Mouse (Mus musculus): ENCODE results near the gene Ankrd44. TPM values are rescaled to one million over a fixed set of nuclear protein-coding genes. Genes with fewer than 3 reads are reported as not detected.

Gene Ankrd44
- polyA plus RNA-seq, 1 experiment from 2014 or later: 28.9 TPM

GRCm38 (mm10) chr1:54776116-54776515 lies 150.1 kb downstream of the Ankrd44 start:
- H3K27ac ChIP-seq (replicated peaks; ENCODE audit: low read depth, low read length): no peak overlapping the region
- ATAC-seq (ENCODE audit: low read depth) (no peak), DNase-seq (ENCODE audit: low spot score) (no peak)
- no peaks in the 10 kb centered on the region for H3K4me1 ChIP-seq (ENCODE audit: control insufficient read depth, insufficient read depth, low read length)
- WGBS: 62% methylated on average over 8 of the region's 8 CpGs
- H3K36me3 ChIP-seq (ENCODE audit: control insufficient read depth, insufficient read depth, low read length): no peaks in the 10 kb centered on the region
- H3K9me3 ChIP-seq (ENCODE audit: control insufficient read depth, low read length): peaks cover 6% of the 10 kb centered on the region; the same call in 1 of the 2 replicates
- no peak overlapping the region for H3K4me2 ChIP-seq (ENCODE audit: low read depth, low read length)
- no peaks in the 10 kb centered on the region for H3K27me3 ChIP-seq (replicated peaks; ENCODE audit: control insufficient read depth, insufficient read depth, low read length)
- H3K9ac ChIP-seq (ENCODE audit: low read depth, low read length): no peak overlapping the region
- no peak overlapping the region for H3K4me3 ChIP-seq (ENCODE audit: low read depth, low read length)

GRCm38 (mm10) chr1:54772843-54773242 lies 153.3 kb downstream of the Ankrd44 start:
- DNase-seq (ENCODE audit: low spot score) (no peak), ATAC-seq (ENCODE audit: low read depth) (no peak)
- no peak overlapping the region for H3K4me2 ChIP-seq (ENCODE audit: low read depth, low read length)
- H3K4me1 ChIP-seq (ENCODE audit: control insufficient read depth, insufficient read depth, low read length): no peaks in the 10 kb centered on the region
- no peak overlapping the region for H3K9ac ChIP-seq (ENCODE audit: low read depth, low read length)
- no peak overlapping the region for H3K27ac ChIP-seq (replicated peaks; ENCODE audit: low read depth, low read length)
- no peak overlapping the region for H3K4me3 ChIP-seq (ENCODE audit: low read depth, low read length)
- no peaks in the 10 kb centered on the region for H3K36me3 ChIP-seq (ENCODE audit: control insufficient read depth, insufficient read depth, low read length)
- H3K27me3 ChIP-seq (replicated peaks; ENCODE audit: control insufficient read depth, insufficient read depth, low read length): no peaks in the 10 kb centered on the region
- WGBS: 92% methylated on average over 5 of the region's 5 CpGs
- H3K9me3 ChIP-seq (ENCODE audit: control insufficient read depth, low read length): peaks cover 14% of the 10 kb centered on the region; the same call in 1 of the 2 replicates

- no peaks in the 10 kb centered on the region for H3K27me3 ChIP-seq (replicated peaks; ENCODE audit: control insufficient read depth, insufficient read depth, low read length)
- no peak overlapping the region for H3K4me3 ChIP-seq (ENCODE audit: low read depth, low read length)
- ATAC-seq (ENCODE audit: low read depth) (no peak), DNase-seq (ENCODE audit: low spot score) (no peak)
- H3K4me2 ChIP-seq (ENCODE audit: low read depth, low read length): no peak overlapping the region
- no peaks in the 10 kb centered on the region for H3K4me1 ChIP-seq (ENCODE audit: control insufficient read depth, insufficient read depth, low read length)
- no peaks in the 10 kb centered on the region for H3K36me3 ChIP-seq (ENCODE audit: control insufficient read depth, insufficient read depth, low read length)
- no peak overlapping the region for H3K9ac ChIP-seq (ENCODE audit: low read depth, low read length)
- 87% methylated on average over 3 of the region's 3 CpGs for WGBS
- H3K27ac ChIP-seq (replicated peaks; ENCODE audit: low read depth, low read length): no peak overlapping the region
- H3K9me3 ChIP-seq (ENCODE audit: control insufficient read depth, low read length): peaks cover 14% of the 10 kb centered on the region; the same call in 1 of the 2 replicates
Observed at GRCm38 (mm10) chr1:54771471-54771870, 154.7 kb downstream of the Ankrd44 start.

- Histone ChIP-seq H3K4me2 (ENCODE audit: low read depth, low read length) (no peak overlapping the region), H3K36me3 (ENCODE audit: control insufficient read depth, insufficient read depth, low read length) (peaks cover 9% of the 10 kb centered on the region), H3K4me1 (ENCODE audit: control insufficient read depth, insufficient read depth, low read length) (no peaks in the 10 kb centered on the region), H3K4me3 (ENCODE audit: low read depth, low read length) (no peak overlapping the region), H3K9ac (ENCODE audit: low read depth, low read length) (no peak overlapping the region), H3K27me3 (replicated peaks; ENCODE audit: control insufficient read depth, insufficient read depth, low read length) (no peaks in the 10 kb centered on the region), H3K27ac (replicated peaks; ENCODE audit: low read depth, low read length) (no peak overlapping the region), H3K9me3 (ENCODE audit: control insufficient read depth, low read length) (peaks cover 14% of the 10 kb centered on the region; the same call in 1 of the 2 replicates)
- 66% methylated on average over 3 of the region's 3 CpGs for WGBS
- no peak for ATAC-seq (ENCODE audit: low read depth)
- peak; percentile 16 for DNase-seq (ENCODE audit: low spot score)
Observed at GRCm38 (mm10) chr1:54767221-54767620, 159.0 kb downstream of the Ankrd44 start.

DNA sequence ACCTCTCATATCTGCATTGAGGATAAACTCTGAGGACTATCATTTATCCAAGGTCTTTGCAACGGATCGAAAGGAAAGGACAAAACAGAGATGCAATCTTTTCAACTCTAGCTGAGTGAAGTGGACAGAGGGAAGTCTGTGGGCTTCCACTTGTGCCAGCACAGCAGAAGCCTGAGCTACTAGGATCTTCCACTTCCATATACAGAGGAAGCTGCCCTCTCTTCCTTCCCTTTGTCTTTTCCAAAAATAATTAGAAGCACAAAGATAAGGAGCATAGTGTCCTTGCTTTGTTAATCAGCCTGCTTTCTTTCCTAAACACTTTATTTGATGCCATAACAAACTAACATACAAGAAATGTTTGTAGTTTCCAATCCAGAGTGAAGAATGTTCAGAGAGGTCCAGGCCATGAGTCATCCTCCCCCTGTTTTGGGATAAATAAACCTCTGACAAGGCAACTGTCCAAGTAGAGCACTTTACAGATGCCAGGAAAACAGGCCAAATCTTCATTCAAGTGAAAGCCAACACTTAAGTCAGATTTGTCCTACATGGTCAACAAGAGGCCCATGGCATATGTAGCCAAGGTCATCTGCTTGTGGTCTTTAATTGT lies 160.5 kb downstream of the Ankrd44 start:
- H3K36me3 ChIP-seq (ENCODE audit: control insufficient read depth, insufficient read depth, low read length): peaks cover 15% of the 10 kb centered on the region
- no peaks in the 10 kb centered on the region for H3K27me3 ChIP-seq (replicated peaks; ENCODE audit: control insufficient read depth, insufficient read depth, low read length)
- H3K27ac ChIP-seq (replicated peaks; ENCODE audit: low read depth, low read length): no peak overlapping the region
- no peak overlapping the region for H3K4me3 ChIP-seq (ENCODE audit: low read depth, low read length)
- WGBS: 92% methylated on average over 2 of the region's 2 CpGs
- no peak overlapping the region for H3K9ac ChIP-seq (ENCODE audit: low read depth, low read length)
- H3K4me1 ChIP-seq (ENCODE audit: control insufficient read depth, insufficient read depth, low read length): no peaks in the 10 kb centered on the region
- H3K4me2 ChIP-seq (ENCODE audit: low read depth, low read length): no peak overlapping the region
- no peak for ATAC-seq (ENCODE audit: low read depth)
- H3K9me3 ChIP-seq (ENCODE audit: control insufficient read depth, low read length): peaks cover 4% of the 10 kb centered on the region; the same call in 1 of the 2 replicates
- no peak for DNase-seq (ENCODE audit: low spot score)

GRCm38 (mm10) chr1:54762216-54762807 lies 163.9 kb downstream of the Ankrd44 start:
- ATAC-seq (ENCODE audit: low read depth): no peak
- WGBS: 80% methylated on average over 10 of the region's 10 CpGs
- Histone ChIP-seq H3K4me3 (ENCODE audit: low read depth, low read length) (no peak overlapping the region), H3K4me1 (ENCODE audit: control insufficient read depth, insufficient read depth, low read length) (no peaks in the 10 kb centered on the region), H3K9me3 (ENCODE audit: control insufficient read depth, low read length) (no peaks in the 10 kb centered on the region), H3K36me3 (ENCODE audit: control insufficient read depth, insufficient read depth, low read length) (peaks cover 16% of the 10 kb centered on the region), H3K27me3 (replicated peaks; ENCODE audit: control insufficient read depth, insufficient read depth, low read length) (no peaks in the 10 kb centered on the region), H3K27ac (replicated peaks; ENCODE audit: low read depth, low read length) (no peak overlapping the region), H3K9ac (ENCODE audit: low read depth, low read length) (no peak overlapping the region), H3K4me2 (ENCODE audit: low read depth, low read length) (no peak overlapping the region)
- DNase-seq (ENCODE audit: low spot score): no peak

GRCm38 (mm10) chr1:54759841-54760240 lies 166.3 kb downstream of the Ankrd44 start:
- Histone ChIP-seq H3K27ac (replicated peaks; ENCODE audit: low read depth, low read length) (no peak overlapping the region), H3K4me1 (ENCODE audit: control insufficient read depth, insufficient read depth, low read length) (no peaks in the 10 kb centered on the region), H3K9ac (ENCODE audit: low read depth, low read length) (no peak overlapping the region), H3K27me3 (replicated peaks; ENCODE audit: control insufficient read depth, insufficient read depth, low read length) (no peaks in the 10 kb centered on the region), H3K4me3 (ENCODE audit: low read depth, low read length) (no peak overlapping the region), H3K4me2 (ENCODE audit: low read depth, low read length) (no peak overlapping the region), H3K9me3 (ENCODE audit: control insufficient read depth, low read length) (no peaks in the 10 kb centered on the region), H3K36me3 (ENCODE audit: control insufficient read depth, insufficient read depth, low read length) (peaks cover 19% of the 10 kb centered on the region)
- DNase-seq (ENCODE audit: low spot score): no peak
- no peak for ATAC-seq (ENCODE audit: low read depth)

DNA sequence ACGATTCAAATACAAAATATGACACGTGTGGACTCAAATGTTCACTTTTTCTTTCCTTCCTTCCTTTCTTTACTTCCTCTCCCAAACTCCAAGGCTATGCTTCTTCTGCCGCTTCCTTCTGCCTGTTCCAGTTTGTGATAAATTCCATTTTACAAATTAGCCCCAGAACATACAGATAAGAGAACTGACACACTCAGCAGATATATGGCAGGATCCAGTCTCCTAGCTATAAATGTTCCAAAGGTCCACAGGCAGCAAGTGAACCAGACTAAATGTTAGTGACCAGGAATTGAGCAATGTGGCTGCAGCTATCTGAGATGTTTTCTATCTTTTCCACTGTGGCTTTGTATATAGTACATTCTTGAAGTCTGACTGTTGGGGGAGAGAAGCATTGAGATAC lies 168.9 kb downstream of the Ankrd44 start:
- ATAC-seq (ENCODE audit: low read depth) (no peak), DNase-seq (ENCODE audit: low spot score) (no peak)
- no peak overlapping the region for H3K4me3 ChIP-seq (ENCODE audit: low read depth, low read length)
- no peaks in the 10 kb centered on the region for H3K4me1 ChIP-seq (ENCODE audit: control insufficient read depth, insufficient read depth, low read length)
- H3K27me3 ChIP-seq (replicated peaks; ENCODE audit: control insufficient read depth, insufficient read depth, low read length): no peaks in the 10 kb centered on the region
- 87% methylated on average over 3 of the region's 3 CpGs for WGBS
- H3K27ac ChIP-seq (replicated peaks; ENCODE audit: low read depth, low read length): no peak overlapping the region
- peaks cover 13% of the 10 kb centered on the region for H3K36me3 ChIP-seq (ENCODE audit: control insufficient read depth, insufficient read depth, low read length)
- H3K9ac ChIP-seq (ENCODE audit: low read depth, low read length): no peak overlapping the region
- no peak overlapping the region for H3K4me2 ChIP-seq (ENCODE audit: low read depth, low read length)
- no peaks in the 10 kb centered on the region for H3K9me3 ChIP-seq (ENCODE audit: control insufficient read depth, low read length)
